In genomic region chr3:40745661-40746547, GRCm38 (mm10) we compare ENCODE assay signal across 7 mouse cellular contexts. TPM values are rescaled to one million over a fixed set of nuclear protein-coding genes. Genes with fewer than 3 reads are reported as not detected.
DNase-seq lines count a peak whose midpoint lies in the region; ATAC-seq and TF ChIP-seq lines count a peak whose summit lies in the region.

No protein-coding gene starts in this region.

- peak; percentile 74 for ATAC-seq in limb, embryonic 11.5 days (ENCODE audit: insufficient number of reproducible peaks, low FRiP score, low TSS enrichment, low read depth)
- no peak for ATAC-seq in midbrain, embryonic 16.5 days

- no peaks in the 10 kb centered on the region for H3K9me3 ChIP-seq in limb, embryonic 11.5 days (ENCODE audit: control insufficient read depth, low read length)
- no peaks in the 10 kb centered on the region for H3K9me3 ChIP-seq in midbrain, embryonic 16.5 days (replicated peaks; ENCODE audit: control insufficient read depth, low read length, poor library complexity, severe bottlenecking)

- no peaks in the 10 kb centered on the region; the same call in 1 of the 2 replicates for H3K36me3 ChIP-seq in testis, adult 2 months (ENCODE audit: control insufficient read depth, insufficient read depth, low read length)
- no peaks in the 10 kb centered on the region for H3K36me3 ChIP-seq in limb, embryonic 11.5 days (ENCODE audit: control insufficient read depth, insufficient read depth, low read length)
- H3K36me3 ChIP-seq in midbrain, embryonic 16.5 days (ENCODE audit: control insufficient read depth, insufficient read depth, low read length) = no peaks in the 10 kb centered on the region

- peak overlapping the region; percentile 59; the same call in 1 of the 2 replicates for H3K9ac ChIP-seq in limb, embryonic 11.5 days (ENCODE audit: low read length)
- H3K9ac ChIP-seq in midbrain, embryonic 16.5 days (ENCODE audit: low read depth, low read length) = peak overlapping the region; percentile 97

- peak overlapping the region; percentile 99 for H3K27ac ChIP-seq in testis, adult 2 months (ENCODE audit: control insufficient read depth, insufficient read depth, low read depth, low read length)
- H3K27ac ChIP-seq in limb, embryonic 11.5 days (replicated peaks; ENCODE audit: low read depth, low read length) = no peak overlapping the region
- H3K27ac ChIP-seq in midbrain, embryonic 16.5 days (ENCODE audit: low read length) = peak overlapping the region; percentile 88

- TF ChIP-seq CTCF in testis, adult 2 months (IDR thresholded peaks at IDR 0.05; ENCODE audit: control insufficient read depth, insufficient read depth, insufficient replicate concordance, low read depth, low read length) = no peak

- H3K27me3 ChIP-seq in testis, adult 2 months (ENCODE audit: control insufficient read depth, insufficient read depth, low read length) = no peaks in the 10 kb centered on the region
- 0 out of 2 replicates have a peak, but pooled peaks cover 3% of the 10 kb centered on the region for H3K27me3 ChIP-seq in limb, embryonic 11.5 days (ENCODE audit: control insufficient read depth, insufficient read depth, low read length)
- no peaks in the 10 kb centered on the region for H3K27me3 ChIP-seq in midbrain, embryonic 16.5 days (ENCODE audit: control insufficient read depth, insufficient read depth, low read depth, low read length)

- peak overlapping the region; percentile 93 for H3K4me2 ChIP-seq in limb, embryonic 11.5 days (ENCODE audit: low read depth, severe bottlenecking)
- H3K4me2 ChIP-seq in midbrain, embryonic 16.5 days (ENCODE audit: low read length) = peak overlapping the region; percentile 77

- peak overlapping the region; percentile 97 for H3K4me3 ChIP-seq in testis, adult 2 months (ENCODE audit: control insufficient read depth, low read depth, low read length)
- H3K4me3 ChIP-seq in limb, embryonic 11.5 days (ENCODE audit: low read depth, low read length) = peak overlapping the region; percentile 61
- H3K4me3 ChIP-seq in midbrain, embryonic 16.5 days (ENCODE audit: low read depth, low read length) = peak overlapping the region; percentile 97

- H3K4me1 ChIP-seq in testis, adult 2 months (ENCODE audit: control insufficient read depth, insufficient read depth, low read length) = peaks cover 6% of the 10 kb centered on the region
- no peaks in the 10 kb centered on the region for H3K4me1 ChIP-seq in limb, embryonic 11.5 days (ENCODE audit: control insufficient read depth, insufficient read depth, low read length)
- H3K4me1 ChIP-seq in midbrain, embryonic 16.5 days (ENCODE audit: control insufficient read depth, insufficient read depth, low read length) = peaks cover 21% of the 10 kb centered on the region

- 7% methylated on average over 37 of the region's 37 CpGs for WGBS in limb, embryonic 11.5 days
- under 1% methylated on average over 35 of the region's 37 CpGs for WGBS in midbrain, embryonic 16.5 days

- no peak for DNase-seq in testis, postnatal 10 days (ENCODE audit: low spot score)
- peak; percentile 61 for DNase-seq in brain, adult 2 months (ENCODE audit: low read depth, low spot score)
- peak; percentile 3 for DNase-seq in forelimb bud, embryonic 11.5 days (ENCODE audit: low read depth, low spot score)
- DNase-seq in limb, embryonic 11.5 days (ENCODE audit: low spot score) = no peak
- DNase-seq in yolk sac, embryonic 10.5 days (ENCODE audit: low spot score) = peak; percentile 9

- peak; percentile 2; the same call in 1 of the 2 replicates for TF ChIP-seq POLR2A in testis, adult 2 months (IDR thresholded peaks at IDR 0.05; ENCODE audit: control insufficient read depth, low read depth, low read length)

RNA-seq across cellular contexts. Expression of gene Hspa4l, which starts 1.6 kb away (rescaled TPM):
- 216 and 222 TPM in 2 replicates for polyA plus RNA-seq in testis, adult 2 months (2012; rRNA removed)
- 2.8 and 3.8 TPM in 2 replicates for polyA plus RNA-seq in limb, embryonic 11.5 days (2014; fragmentation: Nextera tagmentation; extraction: Ambion mirVana)
- 51.8 and 55.0 TPM in 2 replicates for polyA plus RNA-seq in midbrain, embryonic 16.5 days (2015; fragmentation: Nextera tagmentation; extraction: Ambion mirVana)

RNA-seq across cellular contexts. Expression of gene Slc25a31, which starts 37.2 kb away (rescaled TPM):
- 25.2 and 30.0 TPM in 2 replicates for polyA plus RNA-seq in testis, adult 2 months (2012; rRNA removed)
- polyA plus RNA-seq in limb, embryonic 11.5 days (2014; fragmentation: Nextera tagmentation; extraction: Ambion mirVana) = 0.16 TPM in 1 of 2 replicates, not detected in the other
- 0.28 and 0.29 TPM in 2 replicates for polyA plus RNA-seq in midbrain, embryonic 16.5 days (2015; fragmentation: Nextera tagmentation; extraction: Ambion mirVana)

RNA-seq across cellular contexts. Expression of gene Plk4, which starts 53.9 kb away (rescaled TPM):
- 35.2 and 40.1 TPM in 2 replicates for polyA plus RNA-seq in testis, adult 2 months (2012; rRNA removed)
- 82.3 and 84.7 TPM in 2 replicates for polyA plus RNA-seq in limb, embryonic 11.5 days (2014; fragmentation: Nextera tagmentation; extraction: Ambion mirVana)
- 12.1 and 12.8 TPM in 2 replicates for polyA plus RNA-seq in midbrain, embryonic 16.5 days (2015; fragmentation: Nextera tagmentation; extraction: Ambion mirVana)

Comparison
In these comparisons a context has a peak if more than half of its experiments do, and no peak if none do; other contexts are left out.
1. DNase-seq: peak in brain, adult 2 months (single experiment), forelimb bud, embryonic 11.5 days (single experiment) and yolk sac, embryonic 10.5 days (single experiment); none in testis, postnatal 10 days (single experiment) and limb, embryonic 11.5 days (single experiment).
2. RNA of gene Hspa4l, which starts 1.6 kb away (polyA plus RNA-seq): 216 to 222 TPM in testis, adult 2 months and 51.8 to 55.0 TPM in midbrain, embryonic 16.5 days; 2.8 to 3.8 TPM in limb, embryonic 11.5 days; every median in the first group is over 10 times any median in the second.
3. RNA of gene Slc25a31, which starts 37.2 kb away (polyA plus RNA-seq): 25.2 to 30.0 TPM in testis, adult 2 months; 0.28 to 0.29 TPM in midbrain, embryonic 16.5 days and 0.16 TPM in limb, embryonic 11.5 days; every median in the first group is over 10 times any median in the second.
4. Peak in every context shown above with its lines, with median percentiles within 50 percentile points of each other: H3K4me3 ChIP-seq.